Mouse (Mus musculus) heart, embryonic 13.5 days (tissue): ENCODE results near the gene Nr5a2. TPM values are rescaled to one million over a fixed set of nuclear protein-coding genes. Genes with fewer than 3 reads are reported as not detected.

Source experiments
- ATAC-seq: fragments of 200-750 bp; cut with Nextera tagmentation; 2 replicates; pipeline ENCODE4 v1.8.0; 2017; ENCODE audit warnings: moderate TSS enrichment; ENCODE audit not compliant: insufficient number of reproducible peaks, low FRiP score, low TSS enrichment; ENCODE audit errors: extremely low read depth
- H3K27ac ChIP-seq: fragments of 300-500 bp; sonication (generic); replicated peaks from 2 replicates; pipeline ENCODE4 v1.5.1; 2015; ENCODE audit warnings: moderate library complexity, mild to moderate bottlenecking, inconsistent platforms
- H3K27me3 ChIP-seq: fragments of 300-500 bp; sonication (generic); replicated peaks from 2 replicates; pipeline ENCODE4 v1.6.1; 2015; ENCODE audit warnings: mild to moderate bottlenecking, inconsistent platforms
- H3K36me3 ChIP-seq: fragments of 300-500 bp; sonication (generic); 2 replicates; pipeline ENCODE4 v1.6.1; 2015; ENCODE audit warnings: mild to moderate bottlenecking, inconsistent platforms
- H3K4me1 ChIP-seq: fragments of 300-500 bp; sonication (generic); 2 replicates; pipeline ENCODE4 v1.6.1; 2015; ENCODE audit warnings: inconsistent platforms
- H3K4me2 ChIP-seq: fragments of 300-500 bp; sonication (generic); 2 replicates; pipeline ENCODE4 v1.6.1; 2015; ENCODE audit warnings: inconsistent platforms, mild to moderate bottlenecking, moderate library complexity
- H3K4me3 ChIP-seq: fragments of 300-500 bp; sonication (generic); 2 replicates; pipeline ENCODE4 v1.5.1; 2015; ENCODE audit warnings: moderate library complexity, mild to moderate bottlenecking, inconsistent platforms
- H3K9ac ChIP-seq: fragments of 300-500 bp; sonication (generic); 2 replicates; pipeline ENCODE4 v1.6.1; 2015; ENCODE audit warnings: inconsistent platforms, mild to moderate bottlenecking, moderate library complexity
- H3K9me3 ChIP-seq: fragments of 300-500 bp; sonication (generic); 2 replicates; pipeline ENCODE4 v1.6.1; 2016; ENCODE audit warnings: inconsistent platforms
- WGBS: fragments of 180-500 bp; shearing (Covaris S2); methylation state at CpG from one replicate; pipeline ENCODE4 v1.1.7; 2015; ENCODE audit warnings: mixed read lengths; 5-methylcytosine and 5-hydroxymethylcytosine counted together
- polyA plus RNA-seq: library from polyadenylated mRNA; unstranded; fragments of >200 nt; fragmentation: Nextera tagmentation; extraction: Ambion mirVana; gene quantifications from 2 replicates; pipeline ENCODE4 v1.2.1, GENCODE M21; 2015

The Nr5a2 gene
- polyA plus RNA-seq, 1 experiment from 2014 or later: 0.40 TPM

GRCm38 (mm10) chr1:136868285-136868684 lies 92.0 kb downstream of the Nr5a2 start:
- Histone ChIP-seq H3K36me3 (no peaks in the 10 kb centered on the region), H3K9me3 (no peaks in the 10 kb centered on the region), H3K4me1 (peaks cover 26% of the 10 kb centered on the region), H3K9ac (no peak overlapping the region), H3K4me2 (no peak overlapping the region), H3K27me3 (no peaks in the 10 kb centered on the region), H3K27ac (peak overlapping the region; percentile 68), H3K4me3 (no peak overlapping the region)
- ATAC-seq: no peak
- WGBS: 77% methylated on average over 5 of the region's 5 CpGs

DNA sequence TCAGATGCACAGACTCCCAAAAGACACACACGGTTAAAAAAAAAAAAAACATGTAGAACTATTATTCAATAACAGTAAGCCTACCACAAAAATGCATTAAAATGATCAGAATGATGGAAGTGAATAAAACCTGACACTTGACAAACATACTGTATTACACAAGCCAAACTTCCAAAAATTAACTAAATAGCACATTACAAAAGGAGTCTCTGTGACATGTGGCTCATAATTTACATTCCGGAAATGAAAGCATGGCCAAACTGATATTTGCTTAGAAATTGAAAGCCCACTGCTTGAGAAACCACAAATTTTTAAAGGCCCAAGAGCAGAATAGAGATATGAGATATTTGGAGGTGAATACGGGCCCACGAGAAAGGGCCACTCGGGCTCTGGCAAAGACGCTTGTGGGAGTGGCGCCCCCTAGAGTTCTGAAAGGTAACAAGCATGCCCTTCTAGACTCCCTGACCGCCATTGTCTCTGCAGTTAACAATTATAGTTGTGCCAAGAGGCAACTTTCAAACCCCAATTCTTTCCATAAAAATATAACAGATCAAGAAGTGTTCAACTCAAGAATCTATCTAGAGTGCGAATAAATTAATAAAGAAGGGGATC lies 93.7 kb downstream of the Nr5a2 start:
- no peak overlapping the region for H3K9ac ChIP-seq
- ATAC-seq: no peak
- no peaks in the 10 kb centered on the region for H3K9me3 ChIP-seq
- no peak overlapping the region for H3K27ac ChIP-seq
- no peaks in the 10 kb centered on the region for H3K27me3 ChIP-seq
- H3K36me3 ChIP-seq: no peaks in the 10 kb centered on the region
- H3K4me1 ChIP-seq: peaks cover 31% of the 10 kb centered on the region
- no peak overlapping the region for H3K4me3 ChIP-seq
- 68% methylated on average over 9 of the region's 9 CpGs for WGBS
- H3K4me2 ChIP-seq: no peak overlapping the region

GRCm38 (mm10) chr1:136863209-136863608 lies 97.0 kb downstream of the Nr5a2 start:
- H3K36me3 ChIP-seq: no peaks in the 10 kb centered on the region
- no peaks in the 10 kb centered on the region for H3K9me3 ChIP-seq
- WGBS: 37% methylated on average over 6 of the region's 6 CpGs
- H3K27me3 ChIP-seq: no peaks in the 10 kb centered on the region
- no peak for ATAC-seq
- H3K4me2 ChIP-seq: no peak overlapping the region
- no peak overlapping the region for H3K27ac ChIP-seq
- peaks cover 20% of the 10 kb centered on the region for H3K4me1 ChIP-seq
- H3K9ac ChIP-seq: no peak overlapping the region
- H3K4me3 ChIP-seq: no peak overlapping the region

- Histone ChIP-seq H3K4me1 (peaks cover 19% of the 10 kb centered on the region), H3K4me2 (no peak overlapping the region), H3K4me3 (no peak overlapping the region), H3K27me3 (no peaks in the 10 kb centered on the region), H3K27ac (no peak overlapping the region), H3K9me3 (no peaks in the 10 kb centered on the region), H3K36me3 (no peaks in the 10 kb centered on the region), H3K9ac (no peak overlapping the region)
- 44% methylated on average over 4 of the region's 4 CpGs for WGBS
- no peak for ATAC-seq
These were observed 100.8 kb downstream of the Nr5a2 start for GRCm38 (mm10) chr1:136859454-136859853.

- no peak overlapping the region for H3K4me3 ChIP-seq
- peaks cover 19% of the 10 kb centered on the region for H3K4me1 ChIP-seq
- H3K4me2 ChIP-seq: no peak overlapping the region
- no peak overlapping the region for H3K9ac ChIP-seq
- H3K9me3 ChIP-seq: no peaks in the 10 kb centered on the region
- 50% methylated on average over 4 of the region's 4 CpGs for WGBS
- no peaks in the 10 kb centered on the region for H3K36me3 ChIP-seq
- ATAC-seq: no peak
- no peak overlapping the region for H3K27ac ChIP-seq
- no peaks in the 10 kb centered on the region for H3K27me3 ChIP-seq
These were observed 101.5 kb downstream of the Nr5a2 start for GRCm38 (mm10) chr1:136858724-136859123.

DNA sequence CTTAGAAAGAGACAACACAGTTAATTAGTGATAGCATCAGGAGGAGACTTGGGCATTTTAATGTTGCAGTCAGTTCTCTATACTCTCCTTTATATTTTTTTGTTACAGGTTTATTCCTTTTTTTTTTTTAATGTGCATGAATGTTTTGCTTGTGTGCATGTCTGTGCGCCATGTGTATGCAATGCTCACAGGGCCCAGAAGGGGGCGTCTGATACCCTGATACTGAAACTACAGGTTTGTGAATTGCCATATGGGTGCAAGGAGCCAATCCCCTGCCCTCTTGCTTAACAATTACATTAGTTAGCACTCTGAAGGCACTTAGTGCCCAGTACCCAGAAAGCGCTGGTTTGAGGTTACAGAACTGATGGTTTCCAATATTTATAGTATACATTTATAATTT lies 104.1 kb downstream of the Nr5a2 start:
- Histone ChIP-seq H3K4me2 (no peak overlapping the region), H3K9ac (no peak overlapping the region), H3K9me3 (no peaks in the 10 kb centered on the region), H3K4me1 (peaks cover 10% of the 10 kb centered on the region; the same call in 1 of the 2 replicates), H3K36me3 (no peaks in the 10 kb centered on the region), H3K27me3 (no peaks in the 10 kb centered on the region), H3K4me3 (no peak overlapping the region), H3K27ac (no peak overlapping the region)
- 79% methylated on average over 3 of the region's 3 CpGs for WGBS
- ATAC-seq: no peak

DNA sequence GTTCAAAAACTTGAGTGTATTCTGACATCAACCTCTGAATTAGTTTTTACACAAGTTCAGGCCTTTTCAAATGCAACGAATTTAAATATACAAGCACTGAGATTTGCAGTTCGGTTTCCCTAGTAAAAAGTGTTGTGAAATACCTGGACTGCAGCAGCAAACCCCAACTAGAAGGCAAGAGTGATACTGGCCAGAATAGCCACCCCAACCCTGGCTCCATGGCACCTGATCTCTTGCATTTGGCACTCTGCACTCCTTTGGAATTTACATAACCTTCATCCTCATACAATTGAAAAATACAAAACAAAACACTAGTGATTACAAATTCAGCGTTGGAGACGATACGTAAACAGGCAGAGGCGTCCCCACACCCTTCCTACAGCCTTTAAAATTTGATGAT lies 111.5 kb downstream of the Nr5a2 start:
- no peaks in the 10 kb centered on the region for H3K36me3 ChIP-seq
- no peak for ATAC-seq
- no peak overlapping the region for H3K27ac ChIP-seq
- H3K4me2 ChIP-seq: no peak overlapping the region
- no peak overlapping the region for H3K4me3 ChIP-seq
- no peaks in the 10 kb centered on the region for H3K9me3 ChIP-seq
- H3K9ac ChIP-seq: no peak overlapping the region
- no peaks in the 10 kb centered on the region for H3K4me1 ChIP-seq
- H3K27me3 ChIP-seq: no peaks in the 10 kb centered on the region
- 80% methylated on average over 6 of the region's 6 CpGs for WGBS

DNA sequence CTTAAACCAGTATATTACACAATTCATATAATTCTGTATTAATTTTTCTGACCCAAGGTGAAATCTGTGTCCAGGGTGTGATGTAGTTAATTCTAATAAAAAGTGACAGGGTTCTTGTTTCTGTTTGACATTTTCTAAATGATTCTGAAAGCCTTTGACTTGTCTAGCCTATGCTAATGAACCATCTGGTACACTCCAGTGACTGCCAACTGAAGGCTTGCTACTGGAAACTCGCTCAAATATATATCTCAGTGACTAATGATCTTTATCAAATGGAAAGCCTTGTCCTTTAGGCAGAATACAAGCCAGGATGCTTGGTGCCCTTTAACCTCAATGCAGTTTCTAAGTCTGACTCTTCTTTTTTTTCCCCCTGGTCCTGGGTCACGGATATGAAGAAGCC lies 114.2 kb downstream of the Nr5a2 start:
- Histone ChIP-seq H3K27ac (no peak overlapping the region), H3K4me3 (no peak overlapping the region), H3K9ac (no peak overlapping the region), H3K27me3 (no peaks in the 10 kb centered on the region), H3K4me2 (no peak overlapping the region), H3K9me3 (no peaks in the 10 kb centered on the region), H3K4me1 (no peaks in the 10 kb centered on the region), H3K36me3 (no peaks in the 10 kb centered on the region)
- WGBS: 65% methylated on average over 2 of the region's 2 CpGs
- no peak for ATAC-seq

DNA sequence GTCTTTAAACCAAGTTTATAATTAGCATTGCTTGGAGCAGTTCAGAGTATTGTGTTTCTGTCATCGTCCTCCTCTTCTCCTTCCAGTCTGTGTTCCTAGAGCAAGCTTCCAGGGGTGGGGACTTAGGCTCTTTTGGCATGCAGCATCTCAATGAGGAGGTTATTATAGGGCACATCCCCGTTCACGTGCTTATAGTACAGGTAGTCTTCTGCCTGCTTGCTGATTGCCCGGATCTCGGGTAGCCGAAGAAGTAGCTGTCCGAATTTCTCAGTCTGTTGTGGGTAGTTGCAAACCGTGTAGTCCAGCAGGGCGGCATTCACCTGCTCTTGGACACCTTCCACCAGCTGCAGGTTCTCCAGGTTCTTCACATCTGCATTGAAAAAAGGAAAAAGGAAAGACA lies 114.9 kb downstream of the Nr5a2 start:
- Histone ChIP-seq H3K9ac (no peak overlapping the region), H3K4me2 (no peak overlapping the region), H3K27me3 (no peaks in the 10 kb centered on the region), H3K27ac (no peak overlapping the region), H3K4me3 (no peak overlapping the region), H3K9me3 (no peaks in the 10 kb centered on the region), H3K36me3 (no peaks in the 10 kb centered on the region), H3K4me1 (no peaks in the 10 kb centered on the region)
- 78% methylated on average over 9 of the region's 9 CpGs for WGBS
- no peak for ATAC-seq

- no peak for ATAC-seq
These were observed 119.7 kb downstream of the Nr5a2 start for GRCm38 (mm10) chr1:136840512-136840911.

GRCm38 (mm10) chr1:136839202-136839601 lies 121.0 kb downstream of the Nr5a2 start:
- ATAC-seq: no peak
- no peaks in the 10 kb centered on the region for H3K27me3 ChIP-seq
- H3K4me1 ChIP-seq: peaks cover 5% of the 10 kb centered on the region; the same call in 1 of the 2 replicates
- no peaks in the 10 kb centered on the region for H3K36me3 ChIP-seq
- no peak overlapping the region for H3K4me2 ChIP-seq
- no peaks in the 10 kb centered on the region for H3K9me3 ChIP-seq
- H3K27ac ChIP-seq: no peak overlapping the region
- WGBS: 60% methylated on average over 10 of the region's 10 CpGs
- H3K4me3 ChIP-seq: no peak overlapping the region
- H3K9ac ChIP-seq: no peak overlapping the region

More at GRCm38 (mm10) chr1:136840512-136840911, 119.7 kb downstream of the Nr5a2 start:
- no peaks in the 10 kb centered on the region for H3K9me3 ChIP-seq
- H3K27ac ChIP-seq: no peak overlapping the region
- no peak overlapping the region for H3K4me3 ChIP-seq
- H3K9ac ChIP-seq: no peak overlapping the region
- no peak overlapping the region for H3K4me2 ChIP-seq
- no peaks in the 10 kb centered on the region for H3K36me3 ChIP-seq
- peaks cover 5% of the 10 kb centered on the region; the same call in 1 of the 2 replicates for H3K4me1 ChIP-seq
- WGBS: 57% methylated on average over 7 of the region's 7 CpGs
- H3K27me3 ChIP-seq: no peaks in the 10 kb centered on the region
